Mouse (Mus musculus) megakaryocyte, adult 5-6 weeks (primary cell): Measurements from ENCODE around the gene Opalin. TPM values are rescaled to one million over a fixed set of nuclear protein-coding genes. Genes with fewer than 3 reads are reported as not detected.
A peak's percentile ranks its signal among the peaks of the same experiment; 100 is the strongest.

ENCODE experiments used
- ATAC-seq: 2 replicates; pipeline ENCODE4 v1.8.0; 2016; ENCODE audit warnings: mild to moderate bottlenecking, inconsistent platforms; ENCODE audit not compliant: poor library complexity, severe bottlenecking
- total RNA-seq, 2 experiments: library from RNA; stranded (forward) in 1 of 2; stranded (reverse) in 1 of 2; fragments of 153-499, 151-499 nt in 1 of 2; fragments of 221-1000, 200-1000 nt in 1 of 2; gene quantifications; 2 replicates each; pipeline versions ENCODE4 v1.2.3 to v1.2.4; 2015 to 2017

Gene Opalin
- total RNA-seq (2015) (not detected in 2 replicates), total RNA-seq (2017) (not detected in 2 replicates)

DNA sequence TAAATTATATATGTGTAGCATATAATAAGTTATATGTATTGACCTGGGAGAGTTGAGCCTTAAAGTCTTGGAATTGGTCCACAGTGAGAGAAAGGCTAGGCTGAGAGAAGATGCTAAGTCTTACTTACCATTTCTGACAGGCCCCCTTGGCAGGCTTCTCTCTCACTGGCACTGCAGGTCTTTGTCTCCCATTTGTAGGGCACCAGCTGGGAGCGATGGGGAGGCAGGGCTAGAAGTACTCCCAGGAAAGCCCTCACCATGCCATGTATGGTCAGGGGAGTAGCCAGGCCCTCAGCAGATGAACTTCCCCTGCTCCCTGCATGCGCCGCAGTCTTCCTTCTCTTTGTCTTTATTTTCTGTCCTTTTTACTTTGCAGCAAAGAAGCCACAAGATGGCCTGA is at the start of gene Opalin:
Gene Opalin (minus strand): TSS at position 208 of the 400 bp plus-strand sequence.
- no peak for ATAC-seq

GRCm38 (mm10) chr19:41123009-41123408 is 46.1 kb upstream of the Opalin start:
- no peak for ATAC-seq

DNA sequence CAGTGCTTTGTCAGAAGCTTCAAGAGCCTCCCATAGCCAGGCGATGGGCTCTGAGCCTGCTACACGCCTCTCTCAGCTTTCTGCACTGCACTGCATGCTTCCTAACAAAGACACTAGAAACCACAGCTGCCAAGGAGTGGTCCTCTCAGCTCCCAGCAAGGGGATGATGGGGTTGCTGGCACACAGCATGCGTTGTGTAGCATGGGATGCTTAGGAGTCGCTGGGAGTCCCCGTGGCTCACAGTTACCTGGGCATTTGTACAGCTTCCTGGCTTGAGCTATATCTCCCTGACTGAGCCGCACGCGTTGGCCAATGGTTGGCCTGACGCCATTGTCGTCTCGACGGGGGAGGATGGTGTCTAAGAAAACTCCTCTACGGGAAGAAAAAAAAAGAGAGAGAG is 43.0 kb upstream of the Opalin start:
- no peak for ATAC-seq

DNA sequence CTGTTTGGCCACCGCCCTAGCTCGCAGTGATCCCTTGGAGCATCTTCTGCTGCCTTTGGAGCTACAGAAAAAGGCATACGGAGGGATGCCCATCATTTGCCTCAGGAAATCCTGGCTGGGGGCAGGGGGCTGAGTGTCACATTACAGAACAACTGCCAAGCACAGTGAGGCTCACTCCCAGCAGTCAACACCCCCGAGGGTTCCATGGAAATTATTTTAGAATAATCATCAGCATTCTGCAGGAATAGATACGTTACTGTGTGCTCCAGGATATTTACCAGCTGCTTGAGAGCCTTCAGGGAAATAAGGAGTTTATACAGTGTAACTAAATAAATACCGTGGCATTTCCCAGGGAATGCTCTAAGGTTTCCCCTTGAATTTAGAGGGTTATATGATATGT is 41.4 kb upstream of the Opalin start:
- no peak for ATAC-seq

DNA sequence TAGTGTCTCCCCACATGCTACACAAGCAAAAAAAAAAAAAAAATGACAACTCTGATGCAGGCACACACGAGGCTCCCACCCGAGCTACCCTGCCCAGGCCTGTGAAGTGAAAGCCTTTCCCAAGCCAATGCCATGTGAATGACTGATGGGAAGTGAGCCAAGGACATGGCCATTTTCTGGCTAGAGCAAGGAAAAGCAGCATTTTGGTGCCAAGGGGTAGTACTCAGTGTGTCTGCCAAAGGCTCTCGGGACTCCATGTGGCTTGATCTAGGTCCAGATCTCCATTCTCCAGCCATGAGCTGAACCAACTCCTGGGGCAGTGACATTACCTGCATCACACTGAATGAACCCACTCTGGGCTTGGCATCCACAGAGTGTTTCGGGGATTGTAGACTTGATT is 40.4 kb upstream of the Opalin start:
- no peak for ATAC-seq

- no peak for ATAC-seq
Observed at GRCm38 (mm10) chr19:41114611-41115010, 37.7 kb upstream of the Opalin start.

- ATAC-seq = no peak
Observed at GRCm38 (mm10) chr19:41113911-41114531, 37.1 kb upstream of the Opalin start.

DNA sequence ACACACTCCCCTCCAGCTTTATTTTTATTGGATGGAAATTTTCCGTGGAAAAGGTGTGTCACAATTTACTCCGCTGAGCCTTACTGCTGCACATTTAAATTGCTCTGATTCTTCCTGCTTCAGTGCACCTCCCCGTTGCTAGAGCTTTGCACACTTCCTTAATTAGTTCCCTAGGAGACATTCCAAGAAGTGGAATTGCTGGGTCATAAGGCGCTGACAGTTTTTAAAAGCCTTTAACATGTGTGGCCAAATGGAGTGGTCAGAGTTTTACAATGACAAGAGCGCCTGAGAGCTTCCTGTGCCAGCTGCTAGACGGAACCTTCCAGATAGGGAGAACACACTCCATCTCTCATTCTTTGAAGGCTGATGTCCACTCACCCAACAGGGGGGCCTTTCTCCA is 35.7 kb upstream of the Opalin start:
- no peak for ATAC-seq

DNA sequence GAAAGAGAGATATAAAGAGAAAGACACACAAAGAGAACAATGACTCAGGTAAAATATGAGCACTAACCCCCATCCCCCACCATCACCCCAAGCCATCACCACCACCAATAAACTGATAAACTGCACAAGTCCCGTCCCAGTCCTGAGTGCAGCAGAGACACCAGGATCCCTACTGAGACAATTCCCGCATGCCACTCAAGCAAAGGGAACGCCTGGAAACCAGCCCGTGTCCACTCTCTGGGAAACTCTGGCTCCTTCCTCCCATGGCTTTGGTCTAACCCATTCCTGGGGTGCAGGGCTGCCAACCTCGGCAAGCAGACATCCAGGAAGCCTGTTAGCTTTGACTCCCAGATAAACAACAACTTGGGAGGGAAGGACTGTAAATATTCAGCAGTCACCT is 33.1 kb upstream of the Opalin start:
- no peak for ATAC-seq

DNA sequence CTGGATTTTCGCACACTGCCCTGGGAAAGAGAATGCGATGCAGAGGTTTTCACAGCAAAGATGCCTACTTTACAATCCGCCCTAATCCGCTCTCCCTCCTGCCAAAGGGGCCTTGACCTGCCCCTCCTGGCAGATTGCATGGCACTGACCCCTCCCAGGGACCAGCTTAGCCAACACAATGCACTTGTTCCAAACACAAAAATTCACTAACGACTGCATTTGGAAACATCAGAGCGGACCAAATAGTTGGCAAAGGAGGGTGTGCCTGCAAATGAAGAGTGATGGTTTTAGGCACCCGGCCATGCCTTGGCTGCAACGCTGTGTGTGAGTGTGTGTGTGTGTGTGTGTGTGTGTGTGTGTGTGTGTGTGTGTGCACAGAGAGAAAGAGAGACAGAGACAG is 32.6 kb upstream of the Opalin start:
- ATAC-seq = no peak

DNA sequence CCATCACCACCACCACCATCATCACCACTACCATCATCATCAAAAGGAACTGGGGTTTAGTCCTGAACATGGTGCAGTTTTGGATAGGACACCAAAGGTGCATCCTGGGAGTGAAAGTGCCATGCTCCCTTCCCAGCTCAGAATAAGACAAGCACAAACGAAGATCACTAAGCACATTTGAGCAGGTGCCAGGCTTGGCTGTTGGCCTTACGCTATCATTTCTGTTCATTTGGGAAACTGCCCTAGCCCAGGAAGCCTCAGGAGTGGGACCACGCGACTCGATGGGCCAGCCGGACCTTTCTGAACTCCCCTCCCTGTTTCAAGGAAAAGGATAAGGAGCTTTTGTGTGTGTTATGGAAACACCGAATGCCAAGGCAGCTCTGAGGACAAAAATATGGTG is 31.8 kb upstream of the Opalin start:
- no peak for ATAC-seq

GRCm38 (mm10) chr19:41107530-41107929 is 30.6 kb upstream of the Opalin start:
- no peak for ATAC-seq

DNA sequence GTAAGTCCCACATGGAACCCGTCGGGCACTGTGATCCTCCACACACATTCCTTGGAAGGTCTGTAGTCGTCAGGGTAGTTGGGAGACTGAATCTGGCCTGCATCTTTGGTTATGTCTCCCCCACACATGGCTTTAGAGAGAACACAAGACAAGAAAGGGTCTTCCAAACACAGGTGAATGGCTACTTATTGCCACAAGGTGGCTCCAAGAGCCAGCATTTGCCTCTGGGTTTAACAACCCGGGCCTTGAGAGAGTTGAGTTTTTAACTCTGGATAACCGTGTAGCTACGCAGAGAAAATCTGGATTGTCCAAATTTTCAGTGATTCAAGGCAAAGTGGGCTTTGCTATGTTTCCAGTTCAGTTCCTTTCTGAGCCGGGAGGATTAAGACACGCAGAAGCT is 28.0 kb upstream of the Opalin start:
- no peak for ATAC-seq

GRCm38 (mm10) chr19:41101390-41101789 is 24.5 kb upstream of the Opalin start:
- no peak for ATAC-seq

- no peak for ATAC-seq
Observed at GRCm38 (mm10) chr19:41100863-41101262, 23.9 kb upstream of the Opalin start.

DNA sequence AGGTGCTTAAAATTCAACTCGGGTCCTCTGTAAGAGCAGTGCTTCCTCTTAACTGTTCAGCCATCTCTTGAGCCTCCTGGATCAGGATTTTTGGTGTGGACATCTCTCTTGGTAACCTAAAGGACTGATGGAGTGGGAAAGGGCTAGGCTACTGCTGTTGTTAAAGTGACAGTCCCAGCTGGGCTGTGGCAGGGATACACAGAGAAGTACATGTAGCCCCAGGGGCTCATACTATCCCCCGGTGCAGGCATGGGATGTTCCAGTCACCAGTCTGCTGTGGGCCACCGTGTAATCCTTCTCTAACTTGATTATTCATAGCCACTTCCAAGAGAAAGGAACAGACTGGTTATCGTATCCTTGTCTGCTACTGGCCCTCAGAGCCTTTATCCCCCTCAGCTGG is 20.1 kb upstream of the Opalin start:
- no peak for ATAC-seq

DNA sequence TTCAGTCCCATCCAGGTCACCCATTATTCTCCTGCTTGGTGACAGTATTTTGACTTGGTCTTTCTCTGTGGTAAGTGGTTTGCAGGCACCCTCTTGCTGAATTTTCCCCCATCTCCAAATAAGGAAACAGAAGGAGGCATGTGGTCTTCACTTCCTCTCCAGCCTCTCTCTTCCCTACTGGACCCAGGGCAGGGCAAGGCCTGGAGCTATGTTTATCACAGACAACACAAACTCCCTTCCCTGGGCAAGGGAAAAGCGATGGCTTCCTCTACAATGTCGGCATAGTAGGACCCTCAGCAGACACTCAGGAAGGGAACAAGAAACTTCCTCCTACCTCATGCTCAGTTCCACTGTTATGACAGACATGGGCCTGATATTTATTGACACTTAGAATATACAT is 15.0 kb upstream of the Opalin start:
- ATAC-seq = peak; percentile 53

- ATAC-seq = 0 out of 2 replicates have a peak, but pooled peaks have one; percentile 34
Observed at GRCm38 (mm10) chr19:41089833-41090232, 12.9 kb upstream of the Opalin start.

- no peak for ATAC-seq
Observed at GRCm38 (mm10) chr19:41088491-41088890, 11.6 kb upstream of the Opalin start.

DNA sequence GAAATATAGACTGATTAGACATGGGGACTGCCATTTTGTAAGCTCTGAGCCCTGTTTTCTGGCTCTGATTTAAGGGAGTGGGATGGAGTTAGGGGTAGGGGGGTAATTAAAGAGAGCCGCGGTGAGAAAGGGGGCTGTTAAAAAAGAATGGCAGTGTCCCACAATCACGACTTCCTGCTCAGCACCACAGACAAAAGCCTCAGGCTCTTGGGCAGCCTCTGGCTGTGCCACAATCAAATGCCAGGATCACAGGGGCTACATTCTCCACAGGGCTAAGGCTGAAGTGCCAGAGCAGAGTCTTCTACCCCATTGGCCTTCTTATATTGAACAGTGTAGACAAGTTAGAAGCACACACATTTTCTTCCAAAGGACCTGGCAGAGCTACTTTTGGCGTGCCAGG is 11.0 kb upstream of the Opalin start:
- ATAC-seq = no peak

DNA sequence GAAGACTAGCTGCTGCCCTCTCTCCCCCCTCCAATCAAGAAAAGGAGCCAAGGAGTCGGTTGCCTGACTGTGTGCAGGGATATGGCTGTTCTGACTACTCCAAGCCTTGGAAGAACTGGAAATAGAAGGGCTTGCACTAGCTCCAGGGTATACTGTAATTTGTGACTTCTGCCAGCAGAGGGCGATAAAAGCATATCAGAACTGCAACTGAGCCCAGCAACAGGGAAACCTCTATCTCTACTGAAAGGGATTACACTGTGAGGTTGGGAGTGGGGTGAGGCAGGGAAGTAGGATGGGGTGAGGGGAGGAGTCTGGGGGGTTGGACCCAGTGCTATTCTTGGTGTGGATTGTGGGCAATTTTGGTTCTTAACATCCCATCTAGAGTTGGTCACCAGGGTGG is 9.8 kb upstream of the Opalin start:
- ATAC-seq = peak; percentile 70

- ATAC-seq = no peak
Observed at GRCm38 (mm10) chr19:41086289-41086688, 9.4 kb upstream of the Opalin start.

DNA sequence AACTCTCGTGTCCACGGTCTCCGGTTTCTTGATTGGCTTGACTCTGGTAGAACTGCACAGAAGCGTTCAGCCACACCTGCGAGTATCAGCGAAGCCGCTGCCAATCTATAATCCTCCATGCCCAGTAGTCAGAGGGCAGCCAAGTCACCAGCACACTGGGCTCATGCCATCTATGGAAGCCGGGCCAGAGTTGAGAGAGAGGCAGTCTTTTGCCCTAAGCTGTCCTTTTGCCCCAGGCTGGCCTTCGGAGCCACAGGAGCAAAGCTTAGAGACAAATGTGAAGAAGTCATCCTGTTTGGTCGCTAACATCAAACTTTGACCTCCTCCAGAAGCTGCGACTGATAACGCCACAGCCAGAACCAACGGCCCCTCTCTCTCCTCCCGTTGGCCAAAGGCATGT is 6.7 kb upstream of the Opalin start:
- no peak for ATAC-seq
